Mouse (Mus musculus): ENCODE results near the gene Prrg2. TPM values are rescaled to one million over a fixed set of nuclear protein-coding genes. Genes with fewer than 3 reads are reported as not detected.

The Prrg2 gene
- polyA plus RNA-seq, 1 experiment from 2014 or later: 9.0 TPM

DNA sequence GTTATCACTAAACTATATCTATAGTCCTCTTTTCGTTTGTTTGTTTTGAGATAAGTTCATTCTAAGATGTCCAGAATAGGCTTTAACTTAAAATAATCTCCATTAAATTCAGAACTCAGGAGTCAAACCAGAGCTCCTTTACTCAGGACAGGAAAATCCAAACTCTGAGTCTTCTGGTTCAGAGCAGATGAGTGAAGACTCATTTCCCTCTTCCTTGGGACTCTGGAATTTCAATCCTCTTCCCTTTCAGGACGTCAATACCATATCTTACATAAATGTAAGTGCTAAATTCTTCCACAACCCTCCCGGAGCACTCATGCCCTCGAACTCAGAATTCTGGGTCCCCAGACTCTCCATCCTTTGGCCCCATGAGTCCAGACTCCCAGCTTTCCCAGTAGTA is 45.7 kb downstream of the Prrg2 start:
- peak overlapping the region; percentile 92 for H3K4me3 ChIP-seq (replicated peaks)
- ATAC-seq (ENCODE audit: insufficient read depth): no peak
- peaks cover 57% of the 10 kb centered on the region for H3K4me1 ChIP-seq (replicated peaks)
- no peaks in the 10 kb centered on the region for H3K9me3 ChIP-seq (replicated peaks)
- peak overlapping the region; percentile 94 for H3K4me2 ChIP-seq
- peak overlapping the region; percentile 97 for H3K9ac ChIP-seq
- H3K27me3 ChIP-seq: peaks cover 38% of the 10 kb centered on the region
- 2% methylated on average over 4 of the region's 4 CpGs for WGBS (ENCODE audit: insufficient replicate concordance)
- peaks cover 19% of the 10 kb centered on the region for H3K36me3 ChIP-seq (replicated peaks)
- peak overlapping the region; percentile 98 for H3K27ac ChIP-seq (replicated peaks)

DNA sequence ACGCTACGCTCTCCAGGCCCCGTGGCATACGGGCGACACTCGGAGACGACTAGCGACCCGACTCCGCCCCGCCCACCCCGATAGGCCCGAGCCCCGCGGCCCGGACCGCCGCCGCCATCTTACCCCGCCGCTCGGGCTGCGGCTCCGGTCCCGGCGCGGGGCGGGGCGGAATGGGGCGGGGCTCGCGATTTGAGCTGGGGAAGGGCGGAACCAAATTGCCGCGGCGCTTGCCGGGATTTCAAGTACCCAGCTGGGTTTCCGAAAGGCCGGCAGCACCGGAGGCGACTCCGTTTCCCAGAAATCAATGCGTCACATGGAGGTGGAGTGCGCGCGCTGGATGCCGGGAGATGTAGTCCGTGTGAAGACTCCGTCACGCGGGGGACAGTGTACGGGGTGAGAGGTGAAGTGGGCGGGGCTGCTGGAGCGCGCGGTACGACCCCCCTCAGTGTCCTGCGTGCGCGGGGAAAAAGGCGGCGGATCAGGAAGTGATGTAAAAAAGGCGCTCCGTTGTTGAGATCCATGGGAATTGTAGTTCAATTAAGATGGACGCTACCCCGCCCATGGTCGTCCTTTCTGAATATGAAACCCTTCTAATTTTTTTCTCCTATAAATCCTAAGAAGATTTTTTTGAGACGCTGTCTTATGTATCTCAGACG is 46.4 kb downstream of the Prrg2 start, which contains the start of gene Scaf1:
Gene Scaf1, minus strand, starts transcription at position 407 of the 656 bp plus-strand sequence.
- Histone ChIP-seq H3K4me1 (replicated peaks) (peaks cover 57% of the 10 kb centered on the region), H3K4me3 (replicated peaks) (peak within 1 kb of the TSS; percentile 92), H3K4me2 (peak within 1 kb of the TSS; percentile 94), H3K36me3 (replicated peaks) (peaks cover 26% of the 10 kb centered on the region), H3K9me3 (replicated peaks) (no peaks in the 10 kb centered on the region), H3K9ac (peak within 1 kb of the TSS; percentile 97), H3K27me3 (peaks cover 32% of the 10 kb centered on the region), H3K27ac (replicated peaks) (peak within 1 kb of the TSS; percentile 98)
- ATAC-seq (ENCODE audit: insufficient read depth): peak; percentile 74
- WGBS (ENCODE audit: insufficient replicate concordance): under 1% methylated on average over 69 of the region's 69 CpGs

DNA sequence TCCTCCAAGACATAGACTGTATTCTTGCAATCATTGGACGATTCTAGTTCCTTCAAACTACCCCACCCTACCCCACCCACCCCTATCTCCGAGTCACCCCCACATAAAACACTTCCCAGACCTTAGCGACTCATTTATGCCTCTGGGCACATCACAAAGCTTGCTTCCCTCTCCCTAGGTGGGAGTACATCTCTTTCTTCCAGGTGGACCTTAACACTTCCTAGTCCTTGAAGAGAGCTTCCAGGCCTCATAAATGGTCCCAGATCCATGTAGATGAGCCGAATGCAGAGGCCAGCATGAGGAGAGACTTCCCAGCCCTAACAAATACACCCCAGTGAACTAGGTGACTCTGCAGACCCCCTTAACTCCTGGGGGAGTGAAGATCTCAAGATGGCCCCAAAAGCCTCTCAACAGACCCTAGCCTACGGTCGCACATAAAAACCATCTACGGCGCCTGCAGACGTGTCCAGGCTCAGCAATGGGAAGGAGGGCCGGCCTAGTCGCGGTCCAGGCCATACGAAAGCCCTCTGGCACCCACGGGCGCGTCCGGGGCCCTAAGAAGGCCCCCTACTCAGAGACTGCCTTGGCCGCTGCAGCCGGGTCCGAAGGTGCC is 47.0 kb downstream of the Prrg2 start:
- H3K4me2 ChIP-seq: peak overlapping the region; percentile 94
- WGBS (ENCODE audit: insufficient replicate concordance): under 1% methylated on average over 20 of the region's 20 CpGs
- H3K9ac ChIP-seq: peak overlapping the region; percentile 97
- ATAC-seq (ENCODE audit: insufficient read depth): no peak
- peak overlapping the region; percentile 92 for H3K4me3 ChIP-seq (replicated peaks)
- peaks cover 30% of the 10 kb centered on the region for H3K36me3 ChIP-seq (replicated peaks)
- H3K27ac ChIP-seq (replicated peaks): peak overlapping the region; percentile 98
- peaks cover 57% of the 10 kb centered on the region for H3K4me1 ChIP-seq (replicated peaks)
- no peaks in the 10 kb centered on the region for H3K9me3 ChIP-seq (replicated peaks)
- peaks cover 26% of the 10 kb centered on the region for H3K27me3 ChIP-seq

DNA sequence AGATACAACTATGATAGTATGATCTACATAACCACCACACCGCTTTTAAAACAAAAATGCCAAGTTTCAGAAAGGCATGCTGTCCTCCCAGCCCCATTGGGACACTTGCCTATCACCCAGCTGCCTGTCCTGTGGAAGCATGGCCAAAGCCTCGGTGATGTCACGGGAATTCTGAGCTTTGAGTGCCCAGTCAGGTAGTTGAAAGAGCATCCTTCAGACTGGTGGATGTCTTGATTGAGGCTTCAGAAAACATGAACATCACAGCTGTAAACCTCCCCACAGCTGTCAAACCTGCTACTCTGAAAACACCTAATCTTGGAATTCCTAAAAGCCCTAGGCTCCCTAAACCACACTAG is 48.4 kb downstream of the Prrg2 start:
- no peak for ATAC-seq (ENCODE audit: insufficient read depth)
- H3K36me3 ChIP-seq (replicated peaks): peaks cover 44% of the 10 kb centered on the region
- peaks cover 12% of the 10 kb centered on the region for H3K27me3 ChIP-seq
- 93% methylated on average over 3 of the region's 3 CpGs for WGBS (ENCODE audit: insufficient replicate concordance)
- 0 out of 2 replicates have a peak overlapping the region, but pooled peaks have one; percentile 1 for H3K9ac ChIP-seq
- peak overlapping the region; percentile 98 for H3K27ac ChIP-seq (replicated peaks)
- H3K4me3 ChIP-seq (replicated peaks): no peak overlapping the region
- H3K4me2 ChIP-seq: peak overlapping the region; percentile 94; the same call in 1 of the 2 replicates
- H3K4me1 ChIP-seq (replicated peaks): peaks cover 54% of the 10 kb centered on the region
- no peaks in the 10 kb centered on the region for H3K9me3 ChIP-seq (replicated peaks)

DNA sequence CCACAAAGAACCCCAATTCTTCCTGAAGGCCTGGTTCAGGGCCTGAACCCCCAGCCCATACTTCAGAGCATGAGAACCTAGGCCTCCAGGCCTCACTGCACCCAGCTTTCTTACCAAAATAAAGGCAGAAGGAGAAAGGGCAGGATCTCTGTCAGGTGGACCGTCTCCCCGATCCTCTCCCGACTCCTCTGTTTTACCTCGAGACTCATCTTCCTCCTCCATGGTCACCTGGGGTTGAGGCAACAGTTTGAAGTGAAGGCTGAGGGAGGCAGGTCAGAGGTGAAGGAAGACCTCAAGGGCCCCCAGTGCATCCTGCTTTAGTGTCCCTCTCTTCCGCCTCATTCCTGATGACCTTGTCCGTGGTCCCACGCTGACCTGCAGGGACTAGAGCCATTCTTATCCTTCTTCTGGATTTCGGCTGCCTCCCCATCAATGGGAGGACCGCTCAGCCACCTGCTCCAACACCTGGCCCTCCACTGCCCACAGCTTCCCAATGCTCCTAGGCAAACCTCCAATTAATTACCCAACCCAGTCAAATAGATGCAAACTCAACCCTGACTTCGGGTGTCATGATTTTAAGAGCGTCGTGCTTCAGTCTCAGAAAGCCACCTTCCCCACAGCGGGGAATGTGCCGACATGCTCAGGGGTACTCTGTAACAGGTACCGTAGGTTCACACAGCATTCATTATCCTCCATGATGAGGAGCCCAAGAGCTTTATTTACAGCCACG is 48.9 kb downstream of the Prrg2 start:
- Histone ChIP-seq H3K9ac (no peak overlapping the region; the same call in 1 of the 2 replicates), H3K4me2 (peak overlapping the region; percentile 33), H3K4me1 (replicated peaks) (peaks cover 49% of the 10 kb centered on the region), H3K27me3 (peaks cover 7% of the 10 kb centered on the region), H3K27ac (replicated peaks) (peak overlapping the region; percentile 38), H3K36me3 (replicated peaks) (peaks cover 50% of the 10 kb centered on the region), H3K4me3 (replicated peaks) (no peak overlapping the region), H3K9me3 (replicated peaks) (no peaks in the 10 kb centered on the region)
- WGBS (ENCODE audit: insufficient replicate concordance): 89% methylated on average over 16 of the region's 16 CpGs
- no peak for ATAC-seq (ENCODE audit: insufficient read depth)

DNA sequence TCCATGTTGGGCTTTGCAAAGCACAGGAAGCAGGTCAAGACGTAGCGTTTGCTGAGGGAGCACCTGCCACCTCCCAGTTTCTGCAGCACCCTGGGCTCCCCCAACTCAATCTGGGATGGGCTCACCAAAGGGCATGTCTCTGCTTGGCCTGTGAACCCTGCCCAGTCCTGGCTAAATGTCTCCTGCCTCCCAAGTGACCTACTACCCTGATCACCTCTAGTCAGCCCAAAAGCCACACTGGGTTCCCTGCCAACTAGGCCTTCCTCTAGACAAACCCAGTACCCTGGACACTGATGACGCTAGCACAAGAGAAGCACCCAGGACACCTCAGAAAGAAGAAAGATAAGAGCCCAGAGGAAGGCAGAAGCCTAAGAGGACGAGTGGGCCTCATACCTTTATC is 49.7 kb downstream of the Prrg2 start:
- Histone ChIP-seq H3K4me3 (replicated peaks) (no peak overlapping the region), H3K9me3 (replicated peaks) (no peaks in the 10 kb centered on the region), H3K36me3 (replicated peaks) (peaks cover 57% of the 10 kb centered on the region), H3K27me3 (no peaks in the 10 kb centered on the region), H3K27ac (replicated peaks) (peak overlapping the region; percentile 38; the same call in 1 of the 2 replicates), H3K9ac (no peak overlapping the region; the same call in 1 of the 2 replicates), H3K4me2 (peak overlapping the region; percentile 33), H3K4me1 (replicated peaks) (peaks cover 42% of the 10 kb centered on the region)
- 56% methylated on average over 4 of the region's 4 CpGs for WGBS (ENCODE audit: insufficient replicate concordance)
- ATAC-seq (ENCODE audit: insufficient read depth): no peak

DNA sequence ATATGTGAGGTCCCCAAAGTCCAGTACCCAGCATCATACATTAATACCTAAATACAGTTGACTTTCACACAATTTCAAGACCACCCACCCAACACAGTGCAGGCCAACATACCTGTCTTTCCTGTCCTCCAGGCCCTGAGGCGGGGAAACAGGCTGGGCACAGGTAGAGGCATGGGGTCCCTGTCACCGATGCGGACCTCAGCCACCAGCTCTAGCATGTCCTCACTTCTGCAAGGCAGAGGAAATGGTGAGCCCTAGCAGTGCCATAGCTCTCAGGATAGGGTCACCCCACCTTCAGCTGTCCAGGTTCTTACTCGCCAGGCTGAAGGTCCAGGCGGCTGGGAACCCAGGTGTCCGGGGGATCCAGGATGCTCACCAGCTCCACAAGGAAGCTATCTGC is 50.5 kb downstream of the Prrg2 start:
- H3K9ac ChIP-seq: no peak overlapping the region
- H3K27ac ChIP-seq (replicated peaks): no peak overlapping the region
- H3K4me3 ChIP-seq (replicated peaks): no peak overlapping the region
- H3K9me3 ChIP-seq (replicated peaks): no peaks in the 10 kb centered on the region
- ATAC-seq (ENCODE audit: insufficient read depth): no peak
- 92% methylated on average over 6 of the region's 6 CpGs for WGBS (ENCODE audit: insufficient replicate concordance)
- H3K27me3 ChIP-seq: no peaks in the 10 kb centered on the region
- no peak overlapping the region for H3K4me2 ChIP-seq
- H3K4me1 ChIP-seq (replicated peaks): peaks cover 38% of the 10 kb centered on the region
- H3K36me3 ChIP-seq (replicated peaks): peaks cover 65% of the 10 kb centered on the region

DNA sequence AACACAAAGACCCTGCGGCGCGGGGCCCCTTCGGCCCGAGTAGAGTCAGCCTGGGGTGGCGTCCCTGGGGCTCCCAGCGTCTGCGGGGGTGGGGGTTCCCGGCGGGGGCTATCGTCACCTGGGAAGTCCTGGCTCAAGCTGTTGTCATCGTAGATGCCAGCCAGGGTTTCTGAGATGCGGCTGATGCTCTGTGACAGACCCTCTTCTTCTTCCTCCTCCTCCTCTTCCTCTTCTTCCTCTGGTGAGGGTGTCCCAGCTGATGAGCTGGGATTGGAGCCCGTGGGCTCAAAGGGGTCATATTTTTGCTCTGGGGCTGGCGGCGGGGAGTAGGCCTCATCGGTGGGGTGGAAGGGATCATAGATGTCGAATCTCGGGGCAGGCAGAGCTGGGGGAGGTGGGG is 54.1 kb downstream of the Prrg2 start:
- Histone ChIP-seq H3K27me3 (no peaks in the 10 kb centered on the region), H3K9me3 (replicated peaks) (no peaks in the 10 kb centered on the region), H3K9ac (no peak overlapping the region), H3K27ac (replicated peaks) (no peak overlapping the region), H3K4me3 (replicated peaks) (no peak overlapping the region), H3K4me2 (no peak overlapping the region), H3K36me3 (replicated peaks) (peaks cover 97% of the 10 kb centered on the region), H3K4me1 (replicated peaks) (peaks cover 14% of the 10 kb centered on the region)
- ATAC-seq (ENCODE audit: insufficient read depth): no peak
- 87% methylated on average over 19 of the region's 19 CpGs for WGBS (ENCODE audit: insufficient replicate concordance)

DNA sequence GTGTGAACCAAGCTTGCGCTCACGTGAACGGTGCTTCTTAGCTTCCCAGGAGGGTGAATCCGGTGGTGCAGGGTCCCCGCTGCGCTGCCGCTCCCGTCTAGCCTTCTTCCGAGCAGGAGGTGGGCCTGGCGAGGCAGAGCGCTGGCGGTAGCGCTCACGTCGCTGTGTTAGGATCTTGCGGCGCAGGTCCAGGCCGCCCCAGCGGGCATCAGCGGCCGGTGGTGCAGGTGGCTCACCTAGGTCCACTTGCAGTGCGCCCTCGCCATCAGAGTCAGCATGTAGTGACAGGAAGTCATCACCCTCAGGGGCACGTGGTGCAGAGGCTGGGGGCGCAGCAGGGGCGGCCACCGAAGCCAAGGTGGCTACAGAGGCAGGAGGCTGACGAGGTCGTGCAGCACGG is 54.6 kb downstream of the Prrg2 start:
- H3K4me1 ChIP-seq (replicated peaks): peaks cover 9% of the 10 kb centered on the region
- peaks cover 97% of the 10 kb centered on the region for H3K36me3 ChIP-seq (replicated peaks)

DNA sequence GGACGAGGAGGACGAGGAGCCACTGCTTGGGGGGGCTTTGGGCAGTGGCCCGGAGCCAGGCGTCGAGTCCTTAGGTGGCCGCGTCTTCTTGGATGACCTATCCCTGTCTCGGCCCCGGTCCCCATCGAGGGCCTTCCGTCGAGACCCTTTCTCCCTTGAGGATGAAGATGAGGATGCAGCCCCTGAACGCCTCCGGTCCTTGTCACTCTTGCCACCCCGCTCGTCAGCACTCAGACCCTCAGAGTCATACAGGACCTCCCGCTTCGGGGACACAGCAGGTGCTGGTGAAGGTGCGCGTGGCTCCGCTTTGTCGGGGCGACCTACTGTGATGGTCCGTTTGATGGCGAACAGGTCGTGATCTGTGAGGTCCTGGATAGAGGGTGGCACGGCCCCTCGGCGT is 55.3 kb downstream of the Prrg2 start:
- 89% methylated on average over 29 of the region's 29 CpGs for WGBS (ENCODE audit: insufficient replicate concordance)
- Histone ChIP-seq H3K9me3 (replicated peaks) (no peaks in the 10 kb centered on the region), H3K36me3 (replicated peaks) (peaks cover 97% of the 10 kb centered on the region)

More for the DNA sequence above, 54.6 kb downstream of the Prrg2 start:
- H3K27ac ChIP-seq (replicated peaks): no peak overlapping the region
- H3K9me3 ChIP-seq (replicated peaks): no peaks in the 10 kb centered on the region
- 91% methylated on average over 30 of the region's 30 CpGs for WGBS (ENCODE audit: insufficient replicate concordance)
- ATAC-seq (ENCODE audit: insufficient read depth): no peak
- no peaks in the 10 kb centered on the region for H3K27me3 ChIP-seq
- no peak overlapping the region for H3K4me3 ChIP-seq (replicated peaks)
- no peak overlapping the region for H3K9ac ChIP-seq
- no peak overlapping the region for H3K4me2 ChIP-seq

DNA sequence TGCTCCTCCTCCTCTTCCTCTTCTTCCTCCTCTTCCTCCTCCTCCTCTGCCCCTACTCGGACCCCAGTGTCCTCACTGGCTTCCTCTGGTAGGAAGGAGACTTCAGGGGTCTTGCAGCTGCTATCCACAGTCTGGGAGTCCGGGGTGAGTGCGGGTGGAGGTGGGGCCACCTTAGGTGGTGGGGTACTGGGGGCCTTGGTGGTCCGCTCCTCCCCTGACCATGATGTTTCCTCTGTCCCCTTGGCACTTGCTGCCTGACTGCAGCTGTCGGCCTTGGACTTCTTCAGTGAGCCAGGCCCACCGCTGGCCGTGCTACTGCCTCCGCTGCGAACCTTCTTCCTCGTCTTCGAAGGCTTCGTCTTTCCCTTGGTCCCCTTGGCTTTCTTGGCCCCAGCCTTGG is 56.0 kb downstream of the Prrg2 start:
- Histone ChIP-seq H3K36me3 (replicated peaks) (peaks cover 97% of the 10 kb centered on the region), H3K27me3 (no peaks in the 10 kb centered on the region), H3K9me3 (replicated peaks) (no peaks in the 10 kb centered on the region), H3K4me2 (no peak overlapping the region), H3K4me1 (replicated peaks) (peaks cover 3% of the 10 kb centered on the region; the same call in 1 of the 2 replicates), H3K27ac (replicated peaks) (no peak overlapping the region), H3K9ac (no peak overlapping the region), H3K4me3 (replicated peaks) (no peak overlapping the region)
- WGBS (ENCODE audit: insufficient replicate concordance): 88% methylated on average over 12 of the region's 12 CpGs
- ATAC-seq (ENCODE audit: insufficient read depth): no peak

More for the DNA sequence above, 55.3 kb downstream of the Prrg2 start:
- ATAC-seq (ENCODE audit: insufficient read depth): no peak
- H3K9ac ChIP-seq: no peak overlapping the region
- no peaks in the 10 kb centered on the region for H3K27me3 ChIP-seq
- H3K27ac ChIP-seq (replicated peaks): no peak overlapping the region
- H3K4me1 ChIP-seq (replicated peaks): 0 out of 2 replicates have a peak, but pooled peaks cover 3% of the 10 kb centered on the region
- no peak overlapping the region for H3K4me2 ChIP-seq
- H3K4me3 ChIP-seq (replicated peaks): no peak overlapping the region

Measured in liver, embryonic 15.5 days (tissue).